Comparison of ENCODE assay signal across 8 mouse cellular contexts in genomic region chr4:134915223-134916050, GRCm38 (mm10). TPM values are rescaled to one million over a fixed set of nuclear protein-coding genes. Genes with fewer than 3 reads are reported as not detected.
DNase-seq lines count a peak whose midpoint lies in the region; ATAC-seq lines count a peak whose summit lies in the region.

No protein-coding gene starts in this region.

- H3K27me3 ChIP-seq in kidney, embryonic 15.5 days: no peaks in the 10 kb centered on the region
- H3K27me3 ChIP-seq in forebrain, embryonic 15.5 days: no peaks in the 10 kb centered on the region
- H3K27me3 ChIP-seq in liver, embryonic 16.5 days (ENCODE audit: control insufficient read depth, insufficient read depth, low read depth, low read length): no peaks in the 10 kb centered on the region

- no peak for DNase-seq in kidney, adult 8-10 months
- DNase-seq in NIH3T3 (ENCODE audit: low read depth): peak; percentile 7
- DNase-seq in gastrocnemius, postnatal 14 days: no peak
- no peak for DNase-seq in yolk sac, embryonic 10.5 days (ENCODE audit: low spot score)
- DNase-seq in B cell, adult 2 months: no peak

- H3K9ac ChIP-seq in kidney, embryonic 15.5 days: peak overlapping the region; percentile 87; the same call in 1 of the 2 replicates
- peak overlapping the region; percentile 94 for H3K9ac ChIP-seq in forebrain, embryonic 15.5 days (replicated peaks)
- H3K9ac ChIP-seq in liver, embryonic 16.5 days (ENCODE audit: low read depth, low read length): peak overlapping the region; percentile 96

- intact Hi-C loops in gastrocnemius, postnatal 14 days (cut with DNase I; ENCODE audit: low total_unique reads): no loop called here

- peak overlapping the region; percentile 57 for H3K4me2 ChIP-seq in kidney, embryonic 15.5 days
- H3K4me2 ChIP-seq in forebrain, embryonic 15.5 days (replicated peaks): peak overlapping the region; percentile 68
- peak overlapping the region; percentile 69 for H3K4me2 ChIP-seq in liver, embryonic 16.5 days (ENCODE audit: low read depth, low read length)

- peak overlapping the region; percentile 98 for H3K4me3 ChIP-seq in kidney, embryonic 15.5 days (replicated peaks)
- peak overlapping the region; percentile 97 for H3K4me3 ChIP-seq in forebrain, embryonic 15.5 days
- peak overlapping the region; percentile 91 for H3K4me3 ChIP-seq in liver, embryonic 16.5 days (ENCODE audit: low read depth, low read length)

- peaks cover 17% of the 10 kb centered on the region for H3K4me1 ChIP-seq in kidney, embryonic 15.5 days
- peaks cover 24% of the 10 kb centered on the region for H3K4me1 ChIP-seq in forebrain, embryonic 15.5 days
- peaks cover 54% of the 10 kb centered on the region for H3K4me1 ChIP-seq in liver, embryonic 16.5 days (ENCODE audit: control insufficient read depth, low read depth, low read length)

- WGBS in kidney, embryonic 15.5 days: 55% methylated on average over 14 of the region's 14 CpGs
- WGBS in forebrain, embryonic 15.5 days: 53% methylated on average over 14 of the region's 14 CpGs
- 60% methylated on average over 14 of the region's 14 CpGs for WGBS in liver, embryonic 16.5 days (ENCODE audit: insufficient replicate concordance)

- H3K27ac ChIP-seq in kidney, embryonic 15.5 days: peak overlapping the region; percentile 97
- H3K27ac ChIP-seq in forebrain, embryonic 15.5 days (replicated peaks): peak overlapping the region; percentile 92
- peak overlapping the region; percentile 100 for H3K27ac ChIP-seq in liver, embryonic 16.5 days (ENCODE audit: low read length)

- no peak; the same call in 1 of the 2 replicates for ATAC-seq in kidney, embryonic 15.5 days (replicated peaks; ENCODE audit: low FRiP score)
- ATAC-seq in forebrain, embryonic 15.5 days (replicated peaks): peak; percentile 53
- ATAC-seq in liver, embryonic 16.5 days (ENCODE audit: low read depth): no peak

- peaks cover 24% of the 10 kb centered on the region for H3K36me3 ChIP-seq in kidney, embryonic 15.5 days
- peaks cover 12% of the 10 kb centered on the region for H3K36me3 ChIP-seq in forebrain, embryonic 15.5 days
- H3K36me3 ChIP-seq in liver, embryonic 16.5 days (ENCODE audit: control insufficient read depth, insufficient read depth): peaks cover 5% of the 10 kb centered on the region

- no peaks in the 10 kb centered on the region for H3K9me3 ChIP-seq in kidney, embryonic 15.5 days (replicated peaks)
- H3K9me3 ChIP-seq in forebrain, embryonic 15.5 days: no peaks in the 10 kb centered on the region
- H3K9me3 ChIP-seq in liver, embryonic 16.5 days (replicated peaks; ENCODE audit: control insufficient read depth, low read length): no peaks in the 10 kb centered on the region

RNA-seq across cellular contexts. Expression of gene Tmem50a, which starts 0.6 kb away (rescaled TPM):
- polyA plus RNA-seq in kidney, embryonic 15.5 days (2015; fragmentation: Nextera tagmentation; extraction: Ambion mirVana): 173 and 174 TPM in 2 replicates
- 193 and 194 TPM in 2 replicates for polyA plus RNA-seq in forebrain, embryonic 15.5 days (2015; fragmentation: Nextera tagmentation; extraction: Ambion mirVana)
- 79.1 and 82.5 TPM in 2 replicates for polyA plus RNA-seq in liver, embryonic 16.5 days (2015; fragmentation: Nextera tagmentation; extraction: Ambion mirVana)
- total RNA-seq in gastrocnemius, postnatal 14 days (2021): 10 to 100 TPM; 41.1 to 45.9 TPM

RNA-seq across cellular contexts. Expression of gene Rsrp1, which starts 8.0 kb away (rescaled TPM):
- polyA plus RNA-seq in kidney, embryonic 15.5 days (2015; fragmentation: Nextera tagmentation; extraction: Ambion mirVana): 404 and 429 TPM in 2 replicates
- 555 and 574 TPM in 2 replicates for polyA plus RNA-seq in forebrain, embryonic 15.5 days (2015; fragmentation: Nextera tagmentation; extraction: Ambion mirVana)
- 315 and 330 TPM in 2 replicates for polyA plus RNA-seq in liver, embryonic 16.5 days (2015; fragmentation: Nextera tagmentation; extraction: Ambion mirVana)
- total RNA-seq in gastrocnemius, postnatal 14 days (2021): 100 to 1,000 TPM in 1 of 2 experiments, 10 to 100 TPM in 1; 76.9 to 163 TPM

RNA-seq across cellular contexts. Expression of gene Syf2, which starts 15.3 kb away (rescaled TPM):
- 82.7 and 83.9 TPM in 2 replicates for polyA plus RNA-seq in kidney, embryonic 15.5 days (2015; fragmentation: Nextera tagmentation; extraction: Ambion mirVana)
- 75.1 and 77.3 TPM in 2 replicates for polyA plus RNA-seq in forebrain, embryonic 15.5 days (2015; fragmentation: Nextera tagmentation; extraction: Ambion mirVana)
- polyA plus RNA-seq in liver, embryonic 16.5 days (2015; fragmentation: Nextera tagmentation; extraction: Ambion mirVana): 43.9 and 47.8 TPM in 2 replicates
- 10 to 100 TPM; 34.1 to 39.6 TPM for total RNA-seq in gastrocnemius, postnatal 14 days (2021)

RNA-seq across cellular contexts. Expression of gene Rhd, which starts 51.1 kb away (rescaled TPM):
- 5.7 and 7.9 TPM in 2 replicates for polyA plus RNA-seq in kidney, embryonic 15.5 days (2015; fragmentation: Nextera tagmentation; extraction: Ambion mirVana)
- polyA plus RNA-seq in forebrain, embryonic 15.5 days (2015; fragmentation: Nextera tagmentation; extraction: Ambion mirVana): 0.41 and 0.47 TPM in 2 replicates
- polyA plus RNA-seq in liver, embryonic 16.5 days (2015; fragmentation: Nextera tagmentation; extraction: Ambion mirVana): 522 and 550 TPM in 2 replicates
- total RNA-seq in gastrocnemius, postnatal 14 days (2021): under 1 TPM; 0.20 to 0.39 TPM
